Comparison of ENCODE assay signal across 23 mouse cellular contexts in the genomic region with DNA sequence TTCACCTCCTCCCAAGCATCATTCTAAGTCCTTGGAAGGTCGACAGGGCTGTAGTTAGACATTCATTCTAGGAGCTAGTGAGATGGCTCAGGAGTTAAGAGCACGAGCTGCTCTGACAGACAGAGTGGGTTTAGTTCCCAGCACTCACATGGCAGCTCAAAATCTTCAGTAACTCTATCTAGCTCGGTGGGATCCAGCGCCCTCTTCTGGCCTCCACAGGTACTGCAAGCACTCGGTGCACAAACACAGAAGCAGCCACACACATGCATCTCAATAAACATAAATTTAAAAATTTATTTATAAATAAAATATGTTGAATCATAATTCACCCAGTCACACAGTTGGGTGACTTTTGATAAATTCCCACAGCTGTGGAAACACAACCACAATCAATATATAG.
DNase-seq lines count a peak whose midpoint lies in the region; ATAC-seq and TF ChIP-seq lines count a peak whose summit lies in the region.
"Had no signal": no experiment of that assay in that cellular context is flagged by ENCODE, and none has a peak within 500 bp of the region (broad histone marks: within the 10 kb centered on the region; RNA-seq: fewer than 3 reads in every experiment).

No protein-coding gene starts in this region.

- no peak overlapping the region for H3K4me2 ChIP-seq in kidney, postnatal 0 days (ENCODE audit: low read length)
- no peak overlapping the region for H3K4me2 ChIP-seq in lung, postnatal 0 days (replicated peaks; ENCODE audit: low read depth, low read length)
- H3K4me2 ChIP-seq: heart, embryonic 12.5 days; liver, embryonic 13.5 days; midbrain, embryonic 11.5 days; neural tube, embryonic 15.5 days had no signal

- peak; percentile 13; the same call in 1 of the 2 replicates for TF ChIP-seq CTCF in kidney, postnatal 0 days (IDR thresholded peaks at IDR 0.05; ENCODE audit: low read depth)
- peak; percentile 14; the same call in 1 of the 2 replicates for TF ChIP-seq CTCF in lung, postnatal 0 days (IDR thresholded peaks at IDR 0.05)

- H3K36me3 ChIP-seq in kidney, postnatal 0 days (ENCODE audit: insufficient read depth, low read length): no peaks in the 10 kb centered on the region
- no peaks in the 10 kb centered on the region for H3K36me3 ChIP-seq in lung, postnatal 0 days (ENCODE audit: insufficient read depth, low read length)
- H3K36me3 ChIP-seq: forebrain, embryonic 10.5 days; heart, embryonic 12.5 days; liver, embryonic 13.5 days; neural tube, embryonic 15.5 days had no signal

- no peak for TF ChIP-seq EP300 in lung, postnatal 0 days (IDR thresholded peaks at IDR 0.05)

- ATAC-seq in kidney, postnatal 0 days (replicated peaks; ENCODE audit: low FRiP score, low read depth): no peak
- no peak for ATAC-seq in lung, postnatal 0 days
- ATAC-seq: activated CD4-positive, CD25-positive, alpha-beta regulatory T cell, adult 4 months; hindbrain, embryonic 16.5 days had no signal

- no peaks in the 10 kb centered on the region for H3K27me3 ChIP-seq in kidney, postnatal 0 days (ENCODE audit: insufficient read depth, low read length)
- H3K27me3 ChIP-seq in lung, postnatal 0 days (replicated peaks; ENCODE audit: insufficient read depth, low read length): no peaks in the 10 kb centered on the region
- H3K27me3 ChIP-seq: heart, embryonic 12.5 days; liver, embryonic 13.5 days; neural tube, embryonic 15.5 days had no signal

- H3K4me1 ChIP-seq in kidney, postnatal 0 days (replicated peaks; ENCODE audit: insufficient read depth, low read length): no peaks in the 10 kb centered on the region
- no peaks in the 10 kb centered on the region for H3K4me1 ChIP-seq in lung, postnatal 0 days (ENCODE audit: insufficient read depth, low read depth, low read length)
- H3K4me1 ChIP-seq: forebrain, embryonic 10.5 days; heart, embryonic 12.5 days; liver, embryonic 13.5 days had no signal

- no peak overlapping the region for H3K9ac ChIP-seq in kidney, postnatal 0 days (ENCODE audit: low read depth, low read length)
- no peak overlapping the region for H3K9ac ChIP-seq in lung, postnatal 0 days (replicated peaks; ENCODE audit: low read depth)
- H3K9ac ChIP-seq: heart, embryonic 12.5 days; liver, embryonic 13.5 days; neural tube, embryonic 15.5 days had no signal

- WGBS in kidney, postnatal 0 days: 78% methylated on average over 5 of the region's 5 CpGs
- WGBS in lung, postnatal 0 days: 71% methylated on average over 5 of the region's 5 CpGs

- no peak for DNase-seq in kidney, postnatal 0 days (ENCODE audit: low spot score)
- no peak for DNase-seq in kidney, postnatal 14 days
- no peak for DNase-seq in lung, postnatal 0 days (ENCODE audit: low spot score)
- DNase-seq in lung, postnatal 4 days: no peak
- peak; percentile 50 for DNase-seq in R1 (ENCODE audit: low read depth, low spot score)
- DNase-seq in cerebellum, adult 11-12 months: no peak
- no peak for DNase-seq in embryo, embryonic 10 days (ENCODE audit: low spot score)
- DNase-seq: adrenal gland, postnatal 25 days; cerebellum, adult 8-10 months; gastrocnemius, postnatal 25 days; kidney, adult 8-10 months; kidney, postnatal 4 days; liver, embryonic 13.5 days; right cerebral cortex, postnatal 25 days; thymus, adult 18-20 months had no signal

- no peaks in the 10 kb centered on the region for H3K9me3 ChIP-seq in kidney, postnatal 0 days (replicated peaks; ENCODE audit: low read length)
- no peaks in the 10 kb centered on the region for H3K9me3 ChIP-seq in lung, postnatal 0 days (ENCODE audit: low read length)
- H3K9me3 ChIP-seq: neural tube, embryonic 15.5 days had no signal

- H3K4me3 ChIP-seq in kidney, postnatal 0 days (replicated peaks; ENCODE audit: low read depth, low read length): no peak overlapping the region
- no peak overlapping the region for H3K4me3 ChIP-seq in lung, postnatal 0 days (ENCODE audit: low read depth, low read length)
- H3K4me3 ChIP-seq: forebrain, embryonic 10.5 days; heart, embryonic 12.5 days; liver, embryonic 13.5 days; myocyte; neural tube, embryonic 15.5 days had no signal

- H3K27ac ChIP-seq in kidney, postnatal 0 days: no peak overlapping the region
- no peak overlapping the region for H3K27ac ChIP-seq in lung, postnatal 0 days (ENCODE audit: low read length)
- H3K27ac ChIP-seq: forebrain, embryonic 10.5 days; liver, embryonic 13.5 days; macrophage; neural tube, embryonic 15.5 days had no signal
